Mouse (Mus musculus): ENCODE results near the gene Igbp1.

The Igbp1 gene

GRCm38 (mm10) chrX:100494068-100494978 is at the start of gene Igbp1:
TSS of gene Igbp1 (plus strand) at chrX:100494291.
- in situ Hi-C loops (cut with MboI, MseI): no loop called here

- in situ Hi-C loops (cut with MboI, MseI): no loop called here
Observed at GRCm38 (mm10) chrX:100468047-100468446, 26.0 kb upstream of the Igbp1 start.

- in situ Hi-C loops (cut with MboI, MseI): loop anchor here (5.0 kb wide), 1 partner anchor 613 kb away; no protein-coding TSS in a partner anchor
Observed at GRCm38 (mm10) chrX:100470126-100470525, 24.0 kb upstream of the Igbp1 start.

GRCm38 (mm10) chrX:100471491-100471890 is 22.6 kb upstream of the Igbp1 start:
- in situ Hi-C loops (cut with MboI, MseI): loop anchor here (5.0 kb wide), 1 partner anchor 614 kb away; no protein-coding TSS in a partner anchor

- in situ Hi-C loops (cut with MboI, MseI): no loop called here
Observed at GRCm38 (mm10) chrX:100475569-100476223, 18.4 kb upstream of the Igbp1 start.

GRCm38 (mm10) chrX:100480317-100480716 is 13.8 kb upstream of the Igbp1 start:
- in situ Hi-C loops (cut with MboI, MseI): no loop called here

- in situ Hi-C loops (cut with MboI, MseI): no loop called here
Observed at GRCm38 (mm10) chrX:100493500-100494067, 507 bp upstream of the Igbp1 start.

GRCm38 (mm10) chrX:100504175-100504851 is 10.2 kb downstream of the Igbp1 start:
- in situ Hi-C loops (cut with MboI, MseI): no loop called here

- in situ Hi-C loops (cut with MboI, MseI): no loop called here
Observed at GRCm38 (mm10) chrX:100508164-100508563, 14.1 kb downstream of the Igbp1 start.

GRCm38 (mm10) chrX:100509921-100510320 is 15.8 kb downstream of the Igbp1 start:
- in situ Hi-C loops (cut with MboI, MseI): no loop called here

- in situ Hi-C loops (cut with MboI, MseI): loop anchor here (5.0 kb wide), 1 partner anchor 99 kb away; no protein-coding TSS in a partner anchor
Observed at GRCm38 (mm10) chrX:100516683-100517082, 22.6 kb downstream of the Igbp1 start.

- in situ Hi-C loops (cut with MboI, MseI): loop anchor here (5.0 kb wide), 1 partner anchor 100 kb away; no protein-coding TSS in a partner anchor
Observed at GRCm38 (mm10) chrX:100517626-100518025, 23.5 kb downstream of the Igbp1 start.

- in situ Hi-C loops (cut with MboI, MseI): loop anchor here (5.0 kb wide), 1 partner anchor 101 kb away; no protein-coding TSS in a partner anchor
Observed at GRCm38 (mm10) chrX:100518532-100518931, 24.4 kb downstream of the Igbp1 start.

- in situ Hi-C loops (cut with MboI, MseI): no loop called here
Observed at GRCm38 (mm10) chrX:100524471-100524870, 30.4 kb downstream of the Igbp1 start, which contains the start of gene Dgat2l6. TSS of gene Dgat2l6 (plus strand) at chrX:100524838.

GRCm38 (mm10) chrX:100556026-100556425 is 61.9 kb downstream of the Igbp1 start:
- in situ Hi-C loops (cut with MboI, MseI): no loop called here

GRCm38 (mm10) chrX:100565696-100566095 is 71.6 kb downstream of the Igbp1 start:
- in situ Hi-C loops (cut with MboI, MseI): no loop called here
